In the genomic region with DNA sequence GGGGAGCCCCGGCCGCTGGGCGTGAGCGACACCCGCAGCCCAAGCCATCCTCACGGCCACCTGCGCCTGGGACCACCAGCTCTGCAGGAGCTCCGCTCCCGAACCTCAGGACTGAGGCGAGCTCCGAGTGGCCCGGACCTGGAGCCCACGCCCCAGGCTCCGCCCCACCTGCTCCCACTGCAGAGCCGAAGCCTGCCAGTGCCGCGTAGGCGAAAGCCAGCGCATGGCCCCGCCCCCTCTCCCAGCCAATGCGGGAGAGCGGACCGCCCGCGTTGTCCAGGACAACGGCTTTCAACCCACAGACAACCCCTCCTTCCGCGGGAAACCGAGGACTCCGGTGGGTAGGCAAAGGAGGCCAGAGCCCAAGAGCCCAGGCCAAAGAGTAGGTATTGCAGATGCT, we compare ENCODE assay signal across 8 mouse cellular contexts. TPM values are rescaled to one million over a fixed set of nuclear protein-coding genes. Genes with fewer than 3 reads are reported as not detected.
A peak's percentile ranks its signal among the peaks of the same experiment; 100 is the strongest.
DNase-seq lines count a peak whose midpoint lies in the region; ATAC-seq lines count a peak whose summit lies in the region.

No protein-coding gene starts in this region.

- peaks cover 33 to 37% of the 10 kb centered on the region in 2 experiments for H3K4me1 ChIP-seq in heart, embryonic 14.5 days (ENCODE audit: control insufficient read depth in 2 of 2, insufficient read depth in 2 of 2, low read length in 2 of 2)
- H3K4me1 ChIP-seq in liver, embryonic 11.5 days (replicated peaks; ENCODE audit: control insufficient read depth, insufficient read depth, low read length), result peaks cover 29% of the 10 kb centered on the region

- ATAC-seq in heart, embryonic 14.5 days (ENCODE audit: insufficient number of reproducible peaks, insufficient read depth, low FRiP score, low read depth), result peak; percentile 89
- ATAC-seq in liver, embryonic 11.5 days (replicated peaks; ENCODE audit: low FRiP score), result peak; percentile 81

- H3K4me2 ChIP-seq in heart, embryonic 14.5 days (ENCODE audit: low read length), result peak overlapping the region; percentile 89
- peak overlapping the region; percentile 88 for H3K4me2 ChIP-seq in liver, embryonic 11.5 days

- DNase-seq in B cell, adult 2 months, result peak; percentile 82 to 83
- peak; percentile 97 for DNase-seq in brain, adult 2 months (ENCODE audit: low read depth, low spot score)
- DNase-seq in fibroblast of lung, adult 2 months (ENCODE audit: low read depth), result peak; percentile 83
- DNase-seq in kidney, postnatal 10 days, result peak; percentile 97
- peak; percentile 79 for DNase-seq in liver, embryonic 11.5 days (ENCODE audit: low spot score)
- DNase-seq in naive thymus-derived CD4-positive, alpha-beta T cell, adult 2 months (ENCODE audit: low read depth), result peak; percentile 92
- DNase-seq in splenic B cell, adult 2 months (ENCODE audit: low read depth, low spot score), result peak; percentile 88

- under 1% methylated on average over 30 of the region's 30 CpGs for WGBS in heart, embryonic 14.5 days
- WGBS in liver, embryonic 11.5 days, result under 1% methylated on average over 30 of the region's 30 CpGs

- H3K4me3 ChIP-seq in heart, embryonic 14.5 days (ENCODE audit: control insufficient read depth in 1 of 2, insufficient read depth in 1 of 2, low read depth in 1 of 2, low read length in 2 of 2), result peak overlapping the region; percentile 65 to 96
- peak overlapping the region; percentile 83 for H3K4me3 ChIP-seq in liver, embryonic 11.5 days (ENCODE audit: low read depth, low read length)

- peak overlapping the region; percentile 76 for H3K9ac ChIP-seq in heart, embryonic 14.5 days (ENCODE audit: low read length)
- peak overlapping the region; percentile 34 for H3K9ac ChIP-seq in liver, embryonic 11.5 days (ENCODE audit: low read depth, low read length)

- H3K27me3 ChIP-seq in heart, embryonic 14.5 days (ENCODE audit: control insufficient read depth, insufficient read depth, low read length), result no peaks in the 10 kb centered on the region
- no peaks in the 10 kb centered on the region; the same call in 1 of the 2 replicates for H3K27me3 ChIP-seq in liver, embryonic 11.5 days (replicated peaks; ENCODE audit: control insufficient read depth, insufficient read depth, low read length)
- no peaks in the 10 kb centered on the region for H3K27me3 ChIP-seq in splenic B cell, adult 2 months (ENCODE audit: control insufficient read depth, insufficient read depth, low read length, poor library complexity, severe bottlenecking)

- H3K9me3 ChIP-seq in heart, embryonic 14.5 days (ENCODE audit: control insufficient read depth, low read length), result no peaks in the 10 kb centered on the region
- H3K9me3 ChIP-seq in liver, embryonic 11.5 days (ENCODE audit: control insufficient read depth, low read length), result no peaks in the 10 kb centered on the region

- H3K27ac ChIP-seq in heart, embryonic 14.5 days (replicated peaks in 1 of 2; ENCODE audit: control insufficient read depth in 1 of 2, insufficient read depth in 1 of 2, low read depth in 2 of 2, low read length in 2 of 2), result 0 out of 4 replicates have a peak overlapping the region, but pooled peaks of 1 of the 2 experiments have one; percentile 23
- H3K27ac ChIP-seq in liver, embryonic 11.5 days (ENCODE audit: low read depth, low read length), result no peak overlapping the region

- H3K36me3 ChIP-seq in heart, embryonic 14.5 days (ENCODE audit: control insufficient read depth, insufficient read depth, low read length), result peaks cover 41% of the 10 kb centered on the region
- peaks cover 12% of the 10 kb centered on the region for H3K36me3 ChIP-seq in liver, embryonic 11.5 days (ENCODE audit: control insufficient read depth, insufficient read depth, low read length)
- peaks cover 1% of the 10 kb centered on the region for H3K36me3 ChIP-seq in splenic B cell, adult 2 months (ENCODE audit: control insufficient read depth, insufficient read depth, low read length, poor library complexity, severe bottlenecking)

RNA-seq across cellular contexts. Expression of a gene that starts 2.8 kb away (rescaled TPM):
- 11.0 and 11.4 TPM in 2 replicates for polyA plus RNA-seq in heart, embryonic 14.5 days (2014; fragmentation: Nextera tagmentation; extraction: Ambion mirVana)
- polyA plus RNA-seq in liver, embryonic 11.5 days (2014; fragmentation: Nextera tagmentation; extraction: Ambion mirVana), result 7.7 and 9.1 TPM in 2 replicates

RNA-seq across cellular contexts. Expression of a gene that starts 38.1 kb away (rescaled TPM):
- polyA plus RNA-seq in heart, embryonic 14.5 days (2014; fragmentation: Nextera tagmentation; extraction: Ambion mirVana), result 78.4 and 81.9 TPM in 2 replicates
- polyA plus RNA-seq in liver, embryonic 11.5 days (2014; fragmentation: Nextera tagmentation; extraction: Ambion mirVana), result 187 TPM in 2 replicates

RNA-seq across cellular contexts. Expression of a gene that starts 47.5 kb away (rescaled TPM):
- 0.32 and 0.58 TPM in 2 replicates for polyA plus RNA-seq in heart, embryonic 14.5 days (2014; fragmentation: Nextera tagmentation; extraction: Ambion mirVana)
- polyA plus RNA-seq in liver, embryonic 11.5 days (2014; fragmentation: Nextera tagmentation; extraction: Ambion mirVana), result 0.71 and 1.0 TPM in 2 replicates
